Mouse (Mus musculus): ENCODE measurements around the gene Gas7. TPM values are rescaled to one million over a fixed set of nuclear protein-coding genes. Genes with fewer than 3 reads are reported as not detected.

Gene Gas7
- polyA plus RNA-seq, 1 experiment = 239 TPM

- TF ChIP-seq POLR2A (IDR thresholded peaks at IDR 0.05; ENCODE audit: extremely low read depth, insufficient read depth, low read length) (no peak), CTCF (IDR thresholded peaks at IDR 0.05; ENCODE audit: extremely low read depth, insufficient read depth, low read length) (no peak)
- no peak overlapping the region for H3K27ac ChIP-seq (ENCODE audit: insufficient read depth, low read length)
- peaks cover 5% of the 10 kb centered on the region for H3K4me1 ChIP-seq (ENCODE audit: control insufficient read depth, insufficient read depth, low read length)
- no peak overlapping the region for H3K4me3 ChIP-seq (ENCODE audit: insufficient read depth, low read length)
Observed at GRCm38 (mm10) chr11:67480204-67480956, 25.1 kb downstream of the Gas7 start.

GRCm38 (mm10) chr11:67481691-67482090 is 26.5 kb downstream of the Gas7 start:
- TF ChIP-seq CTCF (IDR thresholded peaks at IDR 0.05; ENCODE audit: extremely low read depth, insufficient read depth, low read length) (no peak), POLR2A (IDR thresholded peaks at IDR 0.05; ENCODE audit: extremely low read depth, insufficient read depth, low read length) (no peak)
- H3K27ac ChIP-seq (ENCODE audit: insufficient read depth, low read length) = no peak overlapping the region

GRCm38 (mm10) chr11:67482217-67482760 is 27.1 kb downstream of the Gas7 start:
- H3K27ac ChIP-seq (ENCODE audit: insufficient read depth, low read length) = no peak overlapping the region
- peaks cover 5% of the 10 kb centered on the region for H3K4me1 ChIP-seq (ENCODE audit: control insufficient read depth, insufficient read depth, low read length)
- no peak for TF ChIP-seq CTCF (IDR thresholded peaks at IDR 0.05; ENCODE audit: extremely low read depth, insufficient read depth, low read length)
- no peak for TF ChIP-seq POLR2A (IDR thresholded peaks at IDR 0.05; ENCODE audit: extremely low read depth, insufficient read depth, low read length)
- H3K4me3 ChIP-seq (ENCODE audit: insufficient read depth, low read length) = no peak overlapping the region

More at GRCm38 (mm10) chr11:67481691-67482090, 26.5 kb downstream of the Gas7 start:
- H3K4me1 ChIP-seq (ENCODE audit: control insufficient read depth, insufficient read depth, low read length) = peaks cover 5% of the 10 kb centered on the region
- no peak overlapping the region for H3K4me3 ChIP-seq (ENCODE audit: insufficient read depth, low read length)

GRCm38 (mm10) chr11:67488156-67488555 is 32.9 kb downstream of the Gas7 start:
- TF ChIP-seq CTCF (IDR thresholded peaks at IDR 0.05; ENCODE audit: extremely low read depth, insufficient read depth, low read length) (no peak), POLR2A (IDR thresholded peaks at IDR 0.05; ENCODE audit: extremely low read depth, insufficient read depth, low read length) (no peak)
- Histone ChIP-seq H3K27ac (ENCODE audit: insufficient read depth, low read length) (no peak overlapping the region), H3K4me1 (ENCODE audit: control insufficient read depth, insufficient read depth, low read length) (peaks cover 4% of the 10 kb centered on the region), H3K4me3 (ENCODE audit: insufficient read depth, low read length) (no peak overlapping the region)

- no peak overlapping the region for H3K27ac ChIP-seq (ENCODE audit: insufficient read depth, low read length)
Observed at GRCm38 (mm10) chr11:67489647-67490175, 34.5 kb downstream of the Gas7 start.

GRCm38 (mm10) chr11:67496796-67497195 is 41.6 kb downstream of the Gas7 start:
- Histone ChIP-seq H3K4me1 (ENCODE audit: control insufficient read depth, insufficient read depth, low read length) (no peaks in the 10 kb centered on the region; the same call in none of the 2 replicates), H3K4me3 (ENCODE audit: insufficient read depth, low read length) (no peak overlapping the region), H3K27ac (ENCODE audit: insufficient read depth, low read length) (no peak overlapping the region)
- TF ChIP-seq POLR2A (IDR thresholded peaks at IDR 0.05; ENCODE audit: extremely low read depth, insufficient read depth, low read length) = no peak
- TF ChIP-seq CTCF (IDR thresholded peaks at IDR 0.05; ENCODE audit: extremely low read depth, insufficient read depth, low read length) = no peak

More at GRCm38 (mm10) chr11:67489647-67490175, 34.5 kb downstream of the Gas7 start:
- H3K4me1 ChIP-seq (ENCODE audit: control insufficient read depth, insufficient read depth, low read length) = peaks cover 4% of the 10 kb centered on the region
- H3K4me3 ChIP-seq (ENCODE audit: insufficient read depth, low read length) = no peak overlapping the region
- no peak for TF ChIP-seq POLR2A (IDR thresholded peaks at IDR 0.05; ENCODE audit: extremely low read depth, insufficient read depth, low read length)
- TF ChIP-seq CTCF (IDR thresholded peaks at IDR 0.05; ENCODE audit: extremely low read depth, insufficient read depth, low read length) = no peak

- Histone ChIP-seq H3K4me3 (ENCODE audit: insufficient read depth, low read length) (no peak overlapping the region), H3K4me1 (ENCODE audit: control insufficient read depth, insufficient read depth, low read length) (peaks cover 2% of the 10 kb centered on the region), H3K27ac (ENCODE audit: insufficient read depth, low read length) (no peak overlapping the region)
- no peak for TF ChIP-seq POLR2A (IDR thresholded peaks at IDR 0.05; ENCODE audit: extremely low read depth, insufficient read depth, low read length)
- TF ChIP-seq CTCF (IDR thresholded peaks at IDR 0.05; ENCODE audit: extremely low read depth, insufficient read depth, low read length) = no peak
Observed at GRCm38 (mm10) chr11:67500115-67500514, 44.9 kb downstream of the Gas7 start.

- no peak for TF ChIP-seq CTCF (IDR thresholded peaks at IDR 0.05; ENCODE audit: extremely low read depth, insufficient read depth, low read length)
- no peak for TF ChIP-seq POLR2A (IDR thresholded peaks at IDR 0.05; ENCODE audit: extremely low read depth, insufficient read depth, low read length)
- H3K4me1 ChIP-seq (ENCODE audit: control insufficient read depth, insufficient read depth, low read length) = peaks cover 2% of the 10 kb centered on the region
- H3K4me3 ChIP-seq (ENCODE audit: insufficient read depth, low read length) = no peak overlapping the region
- H3K27ac ChIP-seq (ENCODE audit: insufficient read depth, low read length) = no peak overlapping the region
Observed at GRCm38 (mm10) chr11:67501468-67502244, 46.4 kb downstream of the Gas7 start.

GRCm38 (mm10) chr11:67509219-67509876 is 54.1 kb downstream of the Gas7 start:
- H3K27ac ChIP-seq (ENCODE audit: insufficient read depth, low read length) = no peak overlapping the region
- no peak overlapping the region for H3K4me3 ChIP-seq (ENCODE audit: insufficient read depth, low read length)
- no peaks in the 10 kb centered on the region for H3K4me1 ChIP-seq (ENCODE audit: control insufficient read depth, insufficient read depth, low read length)
- TF ChIP-seq CTCF (IDR thresholded peaks at IDR 0.05; ENCODE audit: extremely low read depth, insufficient read depth, low read length) (no peak), POLR2A (IDR thresholded peaks at IDR 0.05; ENCODE audit: extremely low read depth, insufficient read depth, low read length) (no peak)
